ENCODE assay signal across 27 mouse cellular contexts in the genomic region with DNA sequence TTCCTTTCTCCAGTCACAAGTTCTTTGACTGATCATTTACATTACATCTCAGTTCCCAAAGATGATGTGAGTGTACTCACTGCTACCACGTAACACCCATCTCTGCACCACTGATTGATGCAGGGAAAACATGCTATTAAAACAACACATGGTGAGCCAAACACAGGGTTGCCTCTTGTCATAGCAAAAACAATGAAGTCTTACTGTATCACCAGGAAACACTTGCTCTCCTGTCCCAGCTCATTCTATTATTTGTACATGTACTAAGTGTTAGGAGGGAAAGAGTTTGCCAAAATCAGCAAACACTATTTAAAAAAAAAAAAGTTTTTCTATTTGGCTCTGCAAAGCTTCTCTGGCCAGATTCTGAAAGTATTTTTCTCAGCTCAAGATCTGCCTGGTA.
"Had no signal": no experiment of that assay in that cellular context is flagged by ENCODE, and none has a peak within 500 bp of the region (broad histone marks: within the 10 kb centered on the region; RNA-seq: fewer than 3 reads in every experiment).

No protein-coding gene starts in this region.

- DNase-seq: gastrocnemius, adult 2 months; gastrocnemius, postnatal 10 days; gastrocnemius, postnatal 25 days; heart, adult 2 months; heart, postnatal 4 days; kidney, adult 18-20 months; kidney, adult 8-10 months; kidney, postnatal 10 days; kidney, postnatal 25 days; kidney, postnatal 4 days; liver; liver, embryonic 13.5 days; liver, postnatal 0 days had no signal

- H3K27ac ChIP-seq: gastrocnemius, adult 2 months; heart, adult 2 months; hindbrain, embryonic 10.5 days; hindbrain, embryonic 12.5 days; hindbrain, embryonic 14.5 days; intestine, embryonic 15.5 days; layer of hippocampus, adult 2 months; left cerebral cortex, adult 2 months; limb, embryonic 10.5 days; limb, embryonic 12.5 days; liver, embryonic 13.5 days; liver, embryonic 15.5 days had no signal

- H3K36me3 ChIP-seq: hindbrain, embryonic 10.5 days; hindbrain, embryonic 12.5 days; intestine, embryonic 15.5 days; limb, embryonic 10.5 days; limb, embryonic 12.5 days; liver, embryonic 13.5 days; liver, embryonic 15.5 days had no signal

- H3K4me1 ChIP-seq: hindbrain, embryonic 10.5 days; hindbrain, embryonic 12.5 days; intestine, embryonic 15.5 days; liver, embryonic 13.5 days; liver, embryonic 15.5 days had no signal

- H3K27me3 ChIP-seq: hindbrain, embryonic 12.5 days; intestine, embryonic 15.5 days; liver, embryonic 13.5 days; liver, embryonic 15.5 days had no signal

- H3K4me2 ChIP-seq: hindbrain, embryonic 12.5 days; hindbrain, embryonic 14.5 days; intestine, embryonic 15.5 days; limb, embryonic 12.5 days; liver, embryonic 11.5 days; liver, embryonic 13.5 days; liver, embryonic 15.5 days had no signal

- ATAC-seq: forebrain, embryonic 16.5 days; hindbrain, embryonic 16.5 days; inflammation-experienced regulatory T-cells, adult 6 months; intestine, embryonic 15.5 days; intestine, postnatal 0 days; liver, postnatal 0 days had no signal

- H3K9ac ChIP-seq: hindbrain, embryonic 12.5 days; hindbrain, embryonic 14.5 days; intestine, embryonic 15.5 days; limb, embryonic 12.5 days; liver, embryonic 13.5 days; liver, embryonic 15.5 days; liver, postnatal 0 days had no signal

- H3K9me3 ChIP-seq: hindbrain, embryonic 10.5 days; hindbrain, embryonic 12.5 days; intestine, embryonic 15.5 days; limb, embryonic 10.5 days; limb, embryonic 12.5 days; liver, embryonic 13.5 days; liver, embryonic 15.5 days had no signal

- H3K4me3 ChIP-seq: gastrocnemius, adult 2 months; heart, adult 2 months; hindbrain, embryonic 10.5 days; hindbrain, embryonic 12.5 days; intestine, embryonic 15.5 days; layer of hippocampus, adult 2 months; left cerebral cortex, adult 2 months; limb, embryonic 10.5 days; limb, embryonic 12.5 days; liver, embryonic 13.5 days; liver, embryonic 15.5 days had no signal
